Mouse (Mus musculus) left cerebral cortex, adult 2 months (tissue): ENCODE measurements around the gene Klhdc7a. TPM values are rescaled to one million over a fixed set of nuclear protein-coding genes. Genes with fewer than 3 reads are reported as not detected.
A peak's percentile ranks its signal among the peaks of the same experiment; 100 is the strongest.

ENCODE experiments used
- DNase-seq, 2 experiments: peaks; one replicate each; pipeline ENCODE4 v3.0.0; 2021 to 2022; ENCODE audit warnings: low spot score in 2 of 2, mixed read lengths in 1 of 2; ENCODE audit errors: extremely low spot score in 1 of 2
- H3K27ac ChIP-seq: fragments of 200-600 bp; 2 replicates; pipeline ENCODE4 v1.8.1; 2022
- H3K4me3 ChIP-seq: fragments of 200-600 bp; 2 replicates; pipeline ENCODE4 v1.8.1; 2022
- CTCF ChIP-seq: fragments of 200-600 bp; IDR thresholded peaks from 2 replicates; pipeline ENCODE4 v1.8.1; 2022; ENCODE audit warnings: antibody characterized with exemption, mild to moderate bottlenecking, moderate library complexity
- intact Hi-C: fragments of 180-260 bp; cut with DNase I; formaldehyde crosslinking; loops from one replicate; pipeline ENCODE4 v1.15.1; 2025
- total RNA-seq, 2 experiments: library from RNA; stranded (reverse); gene quantifications; 2 replicates each; pipeline ENCODE4 v1.2.3; 2021

Gene Klhdc7a
- total RNA-seq, 2 experiments from 2014 or later: 9.4 to 9.6 TPM

DNA sequence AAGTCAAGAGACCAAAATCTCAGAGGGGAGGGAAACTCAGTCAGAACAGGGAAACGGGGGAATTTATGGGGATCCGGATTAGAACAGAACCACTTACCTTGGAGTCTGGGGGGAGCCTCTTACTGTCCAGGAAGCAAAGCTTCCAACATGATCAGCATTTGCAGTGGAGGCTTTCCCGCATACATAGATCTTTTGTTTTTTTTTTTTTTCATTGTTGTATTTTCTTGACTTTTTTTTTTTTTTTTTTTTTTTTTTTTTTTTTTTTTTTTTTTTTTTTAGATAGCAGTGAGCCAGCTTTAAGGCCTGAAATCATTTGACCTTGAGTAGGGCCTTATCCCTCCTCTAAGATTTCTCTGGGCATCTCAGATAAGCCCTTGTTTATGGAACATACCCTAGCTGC, 8.6 kb downstream of the Klhdc7a start:
- intact Hi-C loops: no loop called here
- no peak overlapping the region for H3K4me3 ChIP-seq
- TF ChIP-seq CTCF: no peak
- no peak for DNase-seq
- no peak overlapping the region for H3K27ac ChIP-seq

DNA sequence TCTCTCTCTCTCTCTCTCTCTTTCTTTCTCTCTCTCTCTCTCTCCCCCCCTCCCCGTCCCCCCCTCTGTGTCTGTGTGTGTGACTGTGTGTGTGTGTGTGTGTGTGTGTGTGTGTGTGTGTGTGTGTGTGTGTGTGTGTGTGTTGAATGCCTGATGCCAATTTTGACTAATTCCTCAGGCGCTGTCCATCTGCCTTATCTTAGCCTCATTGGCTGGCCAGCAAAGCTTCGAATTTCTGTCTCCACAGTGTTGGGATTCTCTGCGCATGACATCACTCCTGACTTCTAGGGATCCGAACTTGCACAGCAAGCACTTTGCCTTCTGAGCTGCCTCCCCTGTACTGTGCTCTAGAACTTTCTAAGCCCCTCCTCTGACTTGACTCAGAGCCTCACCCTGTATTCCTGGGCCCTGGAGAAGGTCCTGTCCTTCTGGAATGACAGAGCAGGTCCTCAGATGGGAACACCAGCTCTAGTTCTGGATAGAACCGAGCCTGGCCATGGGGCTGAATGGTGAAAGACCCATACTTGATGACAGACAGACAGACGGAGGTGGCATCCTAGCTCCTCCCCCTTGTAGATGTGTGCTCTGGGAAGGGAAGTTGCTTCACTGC, 16.8 kb downstream of the Klhdc7a start:
- no peak overlapping the region for H3K4me3 ChIP-seq
- no peak for DNase-seq
- intact Hi-C loops: no loop called here
- TF ChIP-seq CTCF: no peak
- no peak overlapping the region for H3K27ac ChIP-seq

DNA sequence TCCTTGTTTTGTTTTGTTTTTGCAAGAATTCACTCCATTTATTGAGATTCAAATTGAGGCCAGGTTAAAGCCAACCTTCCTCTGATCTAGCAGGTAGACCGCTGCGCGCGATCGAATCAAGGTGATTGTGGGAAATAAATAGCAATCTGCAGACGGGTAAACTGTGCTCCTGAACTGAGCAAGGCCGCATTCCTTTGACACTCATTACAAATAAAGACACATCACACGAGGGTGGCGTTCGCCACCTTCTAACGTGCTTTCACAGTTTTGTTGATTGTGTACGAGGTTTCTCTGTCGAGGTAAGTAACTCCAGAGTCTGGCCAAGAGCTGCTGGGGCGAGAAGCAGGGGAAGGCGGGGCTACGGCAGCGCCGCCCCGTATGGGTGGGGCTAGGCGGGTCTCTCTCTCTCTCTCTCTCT, 17.4 kb downstream of the Klhdc7a start:
- no peak overlapping the region for H3K27ac ChIP-seq
- intact Hi-C loops: no loop called here
- H3K4me3 ChIP-seq: no peak overlapping the region
- no peak for TF ChIP-seq CTCF
- DNase-seq: no peak

DNA sequence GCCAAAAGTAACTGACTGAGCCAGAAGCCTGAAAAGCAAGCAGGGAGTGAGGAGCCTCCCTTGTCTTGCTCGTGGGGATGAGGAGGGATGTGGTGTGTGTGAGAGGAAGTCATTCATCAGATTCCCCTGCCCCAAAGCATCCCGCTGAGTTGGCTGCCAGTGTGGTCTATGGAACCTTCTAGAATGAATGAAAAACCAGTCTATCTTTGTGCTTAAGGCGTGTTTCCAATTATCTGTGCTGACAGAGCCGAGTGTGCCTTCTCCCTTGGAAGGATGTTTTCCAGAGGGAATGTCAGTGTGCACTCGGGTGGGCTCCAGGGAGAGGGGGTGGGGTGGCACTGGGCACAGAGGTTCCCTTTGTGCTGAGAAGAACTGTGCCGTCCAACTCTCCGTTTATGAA, 19.2 kb downstream of the Klhdc7a start:
- Histone ChIP-seq H3K4me3 (no peak overlapping the region), H3K27ac (no peak overlapping the region)
- intact Hi-C loops: loop anchor here (5.0 kb wide), 1 partner anchor 71 kb away; no protein-coding TSS in a partner anchor
- TF ChIP-seq CTCF: no peak
- DNase-seq: no peak

DNA sequence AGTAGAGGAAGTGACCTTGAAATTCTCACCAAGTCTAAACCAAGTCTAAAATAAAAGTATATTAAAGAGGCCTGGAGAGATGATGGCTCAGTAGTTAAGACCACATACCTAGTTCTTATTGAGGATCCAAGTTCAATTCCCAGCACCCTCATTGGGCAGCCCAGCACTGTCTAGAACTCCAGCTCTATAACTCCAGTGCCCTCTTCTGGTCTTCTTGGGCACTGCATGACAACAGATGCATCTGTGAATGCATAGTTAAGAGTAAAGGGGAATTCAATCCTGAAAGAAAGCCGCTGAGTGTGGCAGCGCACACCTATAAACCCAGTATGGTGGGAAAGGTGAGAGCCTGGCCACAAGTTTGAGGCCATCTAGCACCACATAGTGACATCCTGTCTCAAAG, 20.5 kb downstream of the Klhdc7a start:
- H3K4me3 ChIP-seq: no peak overlapping the region
- intact Hi-C loops: loop anchor here (5.0 kb wide), 1 partner anchor 70 kb away; no protein-coding TSS in a partner anchor
- DNase-seq: no peak
- TF ChIP-seq CTCF: peak; percentile 33
- H3K27ac ChIP-seq: no peak overlapping the region

DNA sequence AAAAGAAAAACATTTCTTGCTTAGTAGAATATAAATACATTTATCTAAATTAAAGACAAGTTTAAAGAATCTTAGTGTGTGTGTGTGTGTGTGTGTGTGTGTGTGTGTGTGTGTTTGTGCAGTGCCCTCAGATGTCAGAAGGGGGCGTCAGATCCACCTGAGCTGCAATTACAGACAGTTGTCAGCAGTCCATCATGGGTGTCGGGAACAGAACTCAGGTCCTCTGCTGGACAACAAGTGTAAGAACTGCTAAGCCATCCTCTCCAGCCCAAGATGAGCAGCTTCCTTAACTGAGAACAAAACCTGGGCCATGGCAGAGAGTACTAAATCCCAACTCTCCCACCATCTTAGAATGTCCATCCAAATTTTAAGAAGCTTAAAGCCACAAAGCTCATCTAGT, 26.0 kb downstream of the Klhdc7a start:
- no peak for DNase-seq
- TF ChIP-seq CTCF: no peak
- intact Hi-C loops: no loop called here
- H3K27ac ChIP-seq: no peak overlapping the region
- H3K4me3 ChIP-seq: no peak overlapping the region

DNA sequence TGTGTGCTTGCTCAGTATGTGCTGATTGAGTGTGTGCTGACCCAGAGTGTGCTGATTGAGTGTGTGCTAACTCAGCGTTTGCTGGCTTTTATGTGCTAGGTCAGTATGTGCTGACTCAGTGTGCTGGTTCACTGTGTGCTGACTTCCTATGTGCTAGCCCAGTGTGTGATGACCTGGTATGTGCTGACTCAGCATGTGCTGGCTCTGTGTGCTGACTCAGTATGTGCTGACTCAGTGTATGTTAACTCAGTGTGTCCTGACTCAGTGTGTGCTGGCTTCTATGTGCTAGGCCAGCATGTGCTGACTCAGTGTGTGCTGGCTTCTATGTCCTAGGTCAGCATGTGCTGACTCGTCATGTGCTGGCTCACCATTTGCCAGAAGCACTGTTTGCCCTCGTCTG, 32.3 kb downstream of the Klhdc7a start:
- intact Hi-C loops: no loop called here
- no peak for TF ChIP-seq CTCF
- no peak overlapping the region for H3K27ac ChIP-seq
- H3K4me3 ChIP-seq: no peak overlapping the region
- DNase-seq: no peak

DNA sequence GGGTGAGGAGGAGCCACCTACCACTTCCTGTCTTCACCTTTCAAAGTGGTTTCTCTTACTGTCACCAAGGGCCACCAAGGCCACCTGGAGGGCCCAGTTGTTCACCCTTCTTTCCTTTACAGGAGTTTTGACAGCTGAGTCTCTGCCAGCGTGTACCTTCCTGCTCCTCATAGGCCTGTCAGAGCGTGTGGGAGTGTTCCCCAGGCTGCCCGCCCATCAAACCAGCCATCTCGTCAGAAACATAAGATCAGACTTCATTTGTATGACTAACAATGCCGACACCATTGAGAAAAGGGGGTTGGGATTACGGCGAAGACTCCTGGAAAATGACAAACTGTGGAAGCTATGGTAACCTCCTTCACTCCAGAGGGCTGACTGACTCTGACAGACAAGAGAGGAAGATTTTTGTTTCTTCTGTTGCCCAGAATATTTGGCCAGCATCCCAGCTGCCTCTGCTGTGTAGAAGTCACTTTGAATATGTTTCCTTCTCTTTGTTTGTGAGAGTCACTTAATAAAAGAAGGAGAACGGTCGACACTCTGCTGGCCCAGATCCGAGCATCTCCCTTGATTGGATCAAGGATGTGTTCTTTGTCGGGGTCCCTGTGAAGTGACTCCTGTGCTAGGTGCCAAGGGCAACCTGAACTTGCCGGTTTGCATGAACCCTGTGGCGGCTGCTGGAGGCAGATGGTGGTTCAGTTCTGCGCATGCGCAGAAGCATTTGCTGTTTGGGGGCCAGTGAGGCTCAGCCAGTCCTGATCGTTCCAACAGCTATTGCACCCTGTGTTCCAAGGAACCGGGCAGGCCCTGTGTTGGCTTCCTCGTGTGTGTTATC, 34.6 kb downstream of the Klhdc7a start:
- intact Hi-C loops: no loop called here
- no peak for TF ChIP-seq CTCF
- H3K27ac ChIP-seq: no peak overlapping the region
- no peak overlapping the region for H3K4me3 ChIP-seq
- DNase-seq: peak; percentile 43 to 57

DNA sequence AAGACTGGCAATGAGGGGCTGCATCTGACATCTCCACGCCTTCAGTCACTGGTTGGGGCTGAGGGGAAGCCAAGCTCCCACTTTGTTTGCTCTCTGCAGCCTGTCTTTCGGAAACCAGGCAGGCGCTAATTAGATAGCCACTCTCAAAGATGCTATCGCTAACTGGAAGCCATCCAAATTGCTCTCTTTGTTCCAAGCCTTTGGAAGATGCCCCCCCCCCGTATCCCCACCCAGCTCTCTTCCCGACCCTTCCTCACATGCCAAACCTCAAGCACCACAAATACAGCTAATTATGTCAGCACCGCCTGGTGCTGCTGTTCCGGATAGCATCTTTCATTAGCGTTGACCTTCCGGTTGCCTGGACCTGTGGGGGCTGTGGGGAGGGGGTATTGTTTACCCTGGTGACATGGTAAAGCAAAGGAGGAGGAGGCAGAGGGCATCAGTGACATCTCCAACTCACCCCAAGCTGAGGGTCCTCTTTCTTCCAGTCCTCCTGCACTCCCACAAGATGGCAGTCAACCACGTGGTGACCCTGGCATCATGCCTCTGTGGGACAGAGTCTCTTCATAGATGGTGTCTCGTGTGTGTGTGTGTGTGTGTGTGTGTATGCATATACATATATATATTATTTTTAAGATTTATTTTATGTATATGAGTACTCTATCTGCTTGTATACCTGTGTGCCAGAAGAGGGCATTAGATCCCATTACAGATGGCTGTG, 35.9 kb downstream of the Klhdc7a start:
- no peak for DNase-seq
- no peak for TF ChIP-seq CTCF
- Histone ChIP-seq H3K4me3 (no peak overlapping the region), H3K27ac (no peak overlapping the region)
- intact Hi-C loops: no loop called here

DNA sequence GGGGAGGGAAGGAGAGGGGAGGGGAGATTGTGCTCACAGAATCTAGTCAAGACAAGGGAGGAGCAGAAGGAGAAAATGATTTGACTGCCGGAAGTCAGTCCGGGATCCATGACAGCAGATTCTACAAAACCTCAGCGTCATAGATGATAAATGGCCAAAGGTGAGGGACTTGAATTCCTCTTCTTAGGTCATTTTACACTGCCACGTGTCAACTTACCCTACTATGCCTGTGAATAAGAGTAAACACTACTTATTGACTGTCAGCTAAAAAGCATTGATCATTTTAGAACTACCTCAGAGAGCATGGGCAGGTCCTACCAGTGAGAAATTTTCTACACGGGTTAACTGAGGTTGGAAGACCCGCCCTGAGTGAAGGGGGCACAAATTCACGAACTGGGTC, 36.9 kb downstream of the Klhdc7a start:
- H3K27ac ChIP-seq: no peak overlapping the region
- TF ChIP-seq CTCF: no peak
- intact Hi-C loops: no loop called here
- no peak overlapping the region for H3K4me3 ChIP-seq
- no peak for DNase-seq

DNA sequence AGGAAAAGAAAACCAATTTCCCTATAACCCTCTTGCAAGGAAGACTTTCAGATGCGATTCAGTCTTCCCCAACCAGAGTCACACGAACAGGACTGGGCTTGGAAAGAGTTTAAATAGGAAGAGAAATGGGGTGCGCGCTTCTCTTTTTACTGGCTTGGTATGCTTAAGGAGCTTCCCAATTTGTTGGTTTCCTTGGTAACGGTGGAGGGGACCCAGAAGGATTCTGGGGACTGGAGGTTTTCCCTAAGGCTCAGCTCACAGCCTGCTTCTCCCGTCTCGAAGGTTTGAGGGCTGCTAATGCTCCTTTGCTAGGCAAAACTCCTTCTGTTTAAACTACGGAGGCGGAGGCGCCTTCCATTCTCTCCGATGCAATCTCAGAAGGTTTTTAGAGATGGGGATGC, 41.7 kb downstream of the Klhdc7a start:
- intact Hi-C loops: loop anchor here (2.0 kb wide), 1 partner anchor 37 kb away; no protein-coding TSS in a partner anchor
- peak; percentile 37 to 58 for DNase-seq
- Histone ChIP-seq H3K27ac (peak overlapping the region; percentile 86), H3K4me3 (peak overlapping the region; percentile 22)
- no peak for TF ChIP-seq CTCF
